Mouse (Mus musculus) thymus, adult 2 months (tissue): ENCODE measurements around the gene 3110082I17Rik. TPM values are rescaled to one million over a fixed set of nuclear protein-coding genes. Genes with fewer than 3 reads are reported as not detected.
"Not testable (repeated sequence)": the region's sequence is repeated elsewhere in the genome, so short reads cannot be mapped to it uniquely, and the experiment has no call there.

ENCODE experiments used
- DNase-seq: peaks from one replicate; pipeline ENCODE4 v3.0.0; 2021
- H3K27ac ChIP-seq: fragments of 200-500 bp; 2 replicates; pipeline ENCODE4 v1.5.1; 2012; ENCODE audit warnings: low read length, control low read depth; ENCODE audit not compliant: control insufficient read depth, insufficient read depth
- H3K27me3 ChIP-seq: fragments of 200-500 bp; 2 replicates; pipeline ENCODE4 v1.6.1; 2012; ENCODE audit warnings: mild to moderate bottlenecking, low read length, moderate library complexity, mixed read lengths; ENCODE audit not compliant: control insufficient read depth, insufficient read depth
- H3K36me3 ChIP-seq: fragments of 200-500 bp; 2 replicates; pipeline ENCODE4 v1.6.1; 2012; ENCODE audit warnings: mild to moderate bottlenecking, low read length, moderate library complexity; ENCODE audit not compliant: control insufficient read depth, insufficient read depth
- H3K4me1 ChIP-seq: fragments of 200-500 bp; replicated peaks from 2 replicates; pipeline ENCODE4 v1.6.1; 2012; ENCODE audit warnings: low read length; ENCODE audit not compliant: control insufficient read depth, insufficient read depth
- H3K4me3 ChIP-seq: fragments of 200-500 bp; 2 replicates; pipeline ENCODE4 v1.5.1; 2012; ENCODE audit warnings: mild to moderate bottlenecking, low read length, control low read depth, moderate library complexity; ENCODE audit not compliant: control insufficient read depth, insufficient read depth
- CTCF ChIP-seq: fragments of 200-500 bp; IDR thresholded peaks from 2 replicates; pipeline ENCODE4 v1.5.1; 2012; ENCODE audit warnings: mild to moderate bottlenecking, control low read depth, low read length, moderate library complexity, borderline replicate concordance; ENCODE audit not compliant: control insufficient read depth, poor library complexity, insufficient read depth; ENCODE audit errors: extremely low read depth
- POLR2A ChIP-seq: fragments of 200-500 bp; IDR thresholded peaks from 2 replicates; pipeline ENCODE4 v1.6.1; 2012; ENCODE audit warnings: mild to moderate bottlenecking, low read length, control low read depth, moderate library complexity; ENCODE audit not compliant: control insufficient read depth, poor library complexity, insufficient read depth; ENCODE audit errors: extremely low read depth
- WGBS: fragments of 180-500 bp; shearing (Covaris S2); methylation state at CpG from one replicate; pipeline ENCODE4 v1.1.7; 2018; 5-methylcytosine and 5-hydroxymethylcytosine counted together
- polyA plus RNA-seq: library from polyadenylated mRNA; depleted of rRNA; stranded (reverse); fragments of >200 nt; gene quantifications from 2 replicates; pipeline ENCODE4 v1.2.3, GENCODE M21; 2012

Gene 3110082I17Rik
- polyA plus RNA-seq, 1 experiment = 7.5 TPM

GRCm38 (mm10) chr5:139335634-139336033, 124.7 kb downstream of the 3110082I17Rik start:
- DNase-seq = no peak
- no peak overlapping the region for H3K4me3 ChIP-seq
- 97% methylated on average over 4 of the region's 4 CpGs for WGBS

GRCm38 (mm10) chr5:139334394-139334793, 125.9 kb downstream of the 3110082I17Rik start:
- not testable (repeated sequence) for H3K27ac ChIP-seq, H3K4me3 ChIP-seq, H3K36me3 ChIP-seq, H3K27me3 ChIP-seq, H3K4me1 ChIP-seq, DNase-seq
- WGBS = 92% methylated on average over 10 of the region's 10 CpGs

More at GRCm38 (mm10) chr5:139335634-139336033, 124.7 kb downstream of the 3110082I17Rik start:
- TF ChIP-seq POLR2A (no peak), CTCF (no peak)
- H3K36me3 ChIP-seq = peaks cover 12% of the 10 kb centered on the region; the same call in 1 of the 2 replicates
- no peak overlapping the region for H3K27ac ChIP-seq
- H3K27me3 ChIP-seq = no peaks in the 10 kb centered on the region
- H3K4me1 ChIP-seq = no peaks in the 10 kb centered on the region

- 92% methylated on average over 16 of the region's 16 CpGs for WGBS
- Histone ChIP-seq H3K27me3 (no peaks in the 10 kb centered on the region), H3K27ac (no peak overlapping the region), H3K4me1 (no peaks in the 10 kb centered on the region), H3K36me3 (peaks cover 8% of the 10 kb centered on the region; the same call in 1 of the 2 replicates), H3K4me3 (no peak overlapping the region)
- TF ChIP-seq POLR2A = no peak
- TF ChIP-seq CTCF = no peak
- DNase-seq = no peak
Measured at GRCm38 (mm10) chr5:139333301-139334013, 126.9 kb downstream of the 3110082I17Rik start.

- DNase-seq = no peak
- Histone ChIP-seq H3K27me3 (no peaks in the 10 kb centered on the region), H3K27ac (no peak overlapping the region)
Measured at GRCm38 (mm10) chr5:139332590-139333272, 127.6 kb downstream of the 3110082I17Rik start.

GRCm38 (mm10) chr5:139331742-139332141, 128.6 kb downstream of the 3110082I17Rik start:
- Histone ChIP-seq H3K4me3 (no peak overlapping the region), H3K36me3 (no peaks in the 10 kb centered on the region; the same call in 1 of the 2 replicates), H3K27me3 (no peaks in the 10 kb centered on the region), H3K4me1 (no peaks in the 10 kb centered on the region), H3K27ac (no peak overlapping the region)
- peak; percentile 73 for DNase-seq
- TF ChIP-seq POLR2A (no peak), CTCF (peak; percentile 88)
- WGBS = 24% methylated on average over 8 of the region's 8 CpGs

More at GRCm38 (mm10) chr5:139332590-139333272, 127.6 kb downstream of the 3110082I17Rik start:
- no peak overlapping the region for H3K4me3 ChIP-seq
- WGBS = 90% methylated on average over 8 of the region's 8 CpGs
- peaks cover 3% of the 10 kb centered on the region; the same call in 1 of the 2 replicates for H3K36me3 ChIP-seq
- no peaks in the 10 kb centered on the region for H3K4me1 ChIP-seq
- TF ChIP-seq POLR2A (no peak), CTCF (no peak)

- H3K4me1 ChIP-seq = no peaks in the 10 kb centered on the region
- TF ChIP-seq CTCF = no peak
- TF ChIP-seq POLR2A = no peak
- 90% methylated on average over 7 of the region's 7 CpGs for WGBS
- no peak overlapping the region for H3K27ac ChIP-seq
- no peaks in the 10 kb centered on the region for H3K27me3 ChIP-seq
- H3K4me3 ChIP-seq = no peak overlapping the region
- H3K36me3 ChIP-seq = no peaks in the 10 kb centered on the region
- no peak for DNase-seq
Measured at GRCm38 (mm10) chr5:139330766-139331165, 129.6 kb downstream of the 3110082I17Rik start.

GRCm38 (mm10) chr5:139327634-139328020, 132.7 kb downstream of the 3110082I17Rik start:
- H3K27me3 ChIP-seq = no peaks in the 10 kb centered on the region
- WGBS = 66% methylated on average over 7 of the region's 7 CpGs
- H3K36me3 ChIP-seq = no peaks in the 10 kb centered on the region
- TF ChIP-seq POLR2A (no peak), CTCF (no peak)
- H3K4me1 ChIP-seq = peaks cover 8% of the 10 kb centered on the region; the same call in 1 of the 2 replicates
- DNase-seq = no peak
- no peak overlapping the region for H3K27ac ChIP-seq
- no peak overlapping the region for H3K4me3 ChIP-seq
